Mouse (Mus musculus): ENCODE data around the gene Trp53rkb.

The Trp53rkb gene

DNA sequence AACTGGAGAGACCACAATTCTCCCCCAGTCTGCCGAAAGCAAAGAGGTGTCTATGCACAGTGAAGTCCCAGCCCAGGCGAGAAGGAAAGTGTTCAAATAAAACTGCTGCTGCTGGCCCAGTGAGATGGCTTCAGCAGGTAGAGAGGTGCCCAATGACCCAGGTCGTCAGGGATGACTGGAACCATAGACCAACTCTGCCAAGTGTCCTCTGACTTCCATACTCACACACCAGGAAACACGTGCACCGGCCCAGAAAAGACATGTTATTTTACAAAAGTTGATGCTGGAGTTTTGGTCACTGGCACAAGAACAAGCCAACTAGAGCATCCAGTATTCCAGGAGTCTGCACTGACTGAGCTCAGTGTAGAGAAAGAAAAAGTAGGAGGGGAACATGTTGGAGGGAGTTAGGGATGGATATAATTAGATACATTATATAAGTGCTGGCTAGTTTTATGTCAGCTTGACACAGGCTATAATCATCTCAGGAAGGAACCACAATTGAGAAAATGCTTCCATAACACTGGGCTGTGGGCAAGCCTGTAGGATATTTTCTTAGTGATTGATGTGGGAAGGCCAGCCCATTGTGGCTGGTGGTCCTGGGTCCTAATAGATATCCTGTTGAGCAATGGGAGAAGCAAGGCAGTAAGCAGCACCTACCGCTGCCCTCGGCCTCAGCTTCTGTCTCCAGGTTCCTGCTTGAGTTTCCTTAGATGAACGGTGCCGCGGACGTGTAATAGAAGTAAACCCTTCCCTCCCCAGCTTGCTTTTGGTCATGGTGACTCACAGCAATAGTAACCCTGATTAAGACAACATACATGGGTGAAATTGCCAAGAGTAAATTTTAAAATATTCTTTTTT, 7.5 kb downstream of the Trp53rkb start:
- DNase-seq (ENCODE audit: low spot score) = no peak

DNA sequence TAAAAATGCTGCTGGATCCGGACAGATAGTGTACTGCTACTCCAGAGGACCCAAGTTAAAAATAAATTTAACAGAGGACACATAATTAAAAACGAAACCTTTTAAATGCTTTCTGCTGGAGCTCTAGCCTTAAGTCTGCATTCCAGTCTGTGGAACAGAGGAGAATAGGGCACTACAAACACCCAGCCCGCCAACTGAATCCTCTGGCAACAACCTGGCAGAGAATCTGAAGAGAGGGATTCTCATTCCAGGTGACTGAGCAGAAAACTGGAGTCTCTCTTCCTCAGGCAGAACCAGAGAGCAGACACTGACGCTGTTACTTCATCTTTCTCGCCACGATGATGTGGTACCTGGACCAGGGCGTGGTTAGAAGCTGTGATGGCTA, 8.1 kb downstream of the Trp53rkb start:
- no peak for DNase-seq (ENCODE audit: low spot score)

DNA sequence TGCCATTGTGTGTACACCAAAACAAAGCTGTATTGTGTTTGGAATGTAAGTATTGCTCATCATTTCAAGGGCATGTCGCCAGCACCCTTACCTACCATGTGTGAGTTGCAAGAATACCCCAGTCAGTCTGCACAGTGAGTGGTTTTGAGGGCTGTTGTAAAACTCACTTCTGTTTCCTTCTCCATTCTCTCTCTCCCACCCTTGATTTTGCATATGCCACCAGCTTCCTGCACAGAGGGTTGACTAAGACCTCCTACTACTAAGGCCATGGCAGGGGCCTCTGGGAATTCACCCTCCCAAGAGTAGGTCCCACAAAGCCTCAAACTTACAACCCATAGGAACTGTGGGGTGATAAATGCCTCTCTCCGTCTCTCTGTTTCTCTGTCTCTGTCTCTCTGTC, 9.1 kb downstream of the Trp53rkb start:
- DNase-seq (ENCODE audit: low spot score) = no peak

DNA sequence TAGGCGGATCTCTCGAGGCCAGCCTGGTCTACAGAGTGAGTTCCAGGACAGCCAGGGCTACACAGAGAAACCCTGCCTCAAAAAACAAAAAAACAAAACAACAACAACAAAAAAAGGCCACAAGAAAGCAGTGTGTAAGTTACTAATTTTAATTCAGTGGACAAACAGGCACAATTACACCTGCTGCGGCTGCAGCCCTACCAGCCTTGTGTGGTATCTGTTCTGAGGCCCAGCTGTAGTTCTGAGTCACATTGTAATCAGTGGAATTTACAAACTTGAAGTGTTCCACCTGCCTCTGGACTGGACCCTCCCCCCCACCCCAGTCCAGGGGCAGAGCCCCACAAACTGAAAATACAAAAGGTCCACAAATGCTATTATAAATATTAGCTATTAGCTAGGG, 11.0 kb downstream of the Trp53rkb start:
- no peak for DNase-seq (ENCODE audit: low spot score)

DNA sequence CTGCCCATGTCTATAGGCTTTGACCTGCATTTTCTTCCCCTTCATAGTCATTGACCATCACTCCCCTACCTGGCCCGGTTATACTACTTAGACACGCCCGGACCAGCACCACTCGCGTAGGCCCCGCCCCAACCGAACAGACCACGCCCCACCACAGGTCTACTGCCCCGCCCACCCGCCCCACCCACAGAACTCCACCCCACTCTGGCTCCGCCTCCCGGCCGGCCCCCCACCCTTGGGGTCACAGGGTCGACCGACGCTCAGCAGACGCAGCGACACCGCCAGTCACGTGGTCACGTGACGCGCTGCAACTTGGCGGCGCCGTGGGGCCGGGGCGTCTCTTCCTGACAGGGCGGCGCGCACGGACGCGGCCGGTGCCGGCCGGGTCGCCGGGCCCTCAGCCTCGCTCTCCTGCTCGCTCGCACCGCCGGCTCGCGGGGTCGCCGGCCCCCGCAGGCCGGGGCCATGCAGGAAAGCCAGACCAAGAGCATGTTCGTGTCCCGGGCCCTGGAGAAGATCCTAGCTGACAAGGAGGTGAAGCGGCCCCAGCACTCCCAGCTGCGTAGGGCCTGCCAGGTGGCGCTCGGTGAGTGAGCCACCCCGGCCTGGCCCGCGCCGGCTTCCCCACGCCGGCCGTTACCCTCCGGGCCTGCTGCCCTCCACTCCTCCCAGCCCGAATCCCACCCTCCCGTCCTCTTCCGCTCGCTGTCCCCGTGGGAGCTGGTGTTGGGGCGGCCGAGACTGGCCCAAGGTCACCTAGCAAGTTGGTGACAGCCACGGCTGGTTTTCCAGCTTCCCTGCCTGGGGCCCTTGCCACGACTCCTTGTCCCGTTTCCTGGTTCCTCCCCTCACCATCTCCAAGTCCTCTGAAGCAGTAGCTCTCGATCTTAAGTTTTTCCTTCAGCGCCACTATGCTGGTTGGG, 13.2 kb downstream of the Trp53rkb start, which contains the start of gene Arfgef2:
Arfgef2 (plus strand) TSS at position 339 of the 923 bp plus-strand sequence.
- DNase-seq (ENCODE audit: low spot score) = peak; percentile 60

DNA sequence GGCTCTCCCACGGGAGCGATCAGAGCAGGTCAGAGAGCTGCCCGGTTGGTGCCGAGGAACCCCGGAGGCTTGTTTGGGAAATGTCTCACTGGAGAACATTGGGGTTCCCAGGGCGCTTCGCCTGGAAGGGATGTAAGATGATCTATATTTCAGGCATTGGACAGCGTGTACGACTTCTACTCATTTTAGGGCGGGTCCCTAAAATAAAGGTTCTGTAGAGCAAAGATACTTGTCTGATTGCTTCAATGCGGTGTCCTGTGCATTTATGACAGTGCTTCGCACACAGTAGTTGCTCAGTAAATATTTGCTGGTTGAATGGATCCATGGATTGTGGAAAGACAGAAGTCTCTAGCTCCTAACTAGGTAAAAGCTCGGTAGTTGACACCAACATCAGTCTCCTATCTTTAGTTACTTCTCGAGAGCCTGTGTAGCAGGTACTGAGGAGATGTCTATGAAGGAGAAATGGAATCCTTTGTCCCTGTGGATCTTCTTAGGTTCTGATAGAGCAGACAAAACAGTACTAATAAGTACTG, 13.9 kb downstream of the Trp53rkb start:
- DNase-seq (ENCODE audit: low spot score) = no peak

DNA sequence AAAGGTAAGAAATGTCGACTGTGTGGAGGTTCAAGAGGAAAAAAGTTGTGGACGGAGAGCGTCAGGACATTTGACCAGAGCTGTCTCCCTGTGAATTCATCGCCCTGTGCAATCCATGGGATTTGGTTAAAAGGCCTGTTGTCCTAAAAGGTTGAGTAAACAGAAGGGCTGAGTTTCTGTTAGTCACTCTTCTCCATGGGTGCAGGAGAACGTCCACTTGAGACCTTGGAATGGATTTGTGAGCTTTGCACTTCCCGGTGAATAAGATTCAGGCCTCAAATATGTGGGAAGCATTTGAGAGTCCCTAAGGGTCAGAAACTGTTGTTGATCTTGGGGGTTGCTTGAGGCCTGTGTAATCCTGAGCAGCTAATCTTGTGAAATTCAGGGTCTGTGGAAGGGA, 14.5 kb downstream of the Trp53rkb start:
- no peak for DNase-seq (ENCODE audit: low spot score)

DNA sequence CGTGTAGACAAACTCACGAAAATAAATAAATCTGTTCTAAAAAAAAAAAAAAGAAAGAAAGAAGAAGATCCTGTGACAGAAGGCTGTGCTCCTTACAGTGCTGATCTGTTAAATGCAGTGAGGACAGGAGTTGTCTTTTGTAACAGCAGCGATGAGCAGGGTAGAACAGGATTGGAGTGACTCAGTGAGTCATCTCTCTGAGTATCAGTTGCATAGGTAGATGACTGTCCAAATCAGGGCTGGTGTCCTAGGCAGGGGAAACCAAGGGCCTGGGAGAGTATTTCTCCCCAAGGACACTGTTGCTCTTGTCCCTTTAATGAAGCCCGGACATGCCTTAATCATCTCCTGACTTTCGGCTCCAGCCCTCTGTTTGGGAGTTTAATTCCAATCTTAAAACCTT, 17.2 kb downstream of the Trp53rkb start:
- DNase-seq (ENCODE audit: low spot score) = no peak

DNA sequence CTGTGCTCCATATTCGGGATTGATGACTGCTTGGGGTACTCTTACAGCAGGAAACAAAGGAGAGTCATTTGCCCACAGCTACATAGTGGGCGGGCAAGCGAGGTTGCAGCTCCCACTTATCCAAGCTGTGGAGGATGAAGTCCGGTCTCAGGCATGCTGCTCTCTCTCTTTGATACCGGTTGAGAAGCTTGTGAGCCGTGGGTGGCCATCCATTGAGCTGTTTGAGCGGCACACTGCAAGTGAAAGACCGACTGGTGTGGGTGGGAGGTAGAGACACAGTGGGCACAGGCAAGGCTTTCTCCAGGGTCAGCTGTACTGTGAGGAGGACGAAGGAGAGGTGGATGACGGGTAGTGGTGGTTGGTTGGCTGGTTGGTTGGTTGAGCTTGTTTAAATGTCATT, 18.5 kb downstream of the Trp53rkb start:
- no peak for DNase-seq (ENCODE audit: low spot score)

DNA sequence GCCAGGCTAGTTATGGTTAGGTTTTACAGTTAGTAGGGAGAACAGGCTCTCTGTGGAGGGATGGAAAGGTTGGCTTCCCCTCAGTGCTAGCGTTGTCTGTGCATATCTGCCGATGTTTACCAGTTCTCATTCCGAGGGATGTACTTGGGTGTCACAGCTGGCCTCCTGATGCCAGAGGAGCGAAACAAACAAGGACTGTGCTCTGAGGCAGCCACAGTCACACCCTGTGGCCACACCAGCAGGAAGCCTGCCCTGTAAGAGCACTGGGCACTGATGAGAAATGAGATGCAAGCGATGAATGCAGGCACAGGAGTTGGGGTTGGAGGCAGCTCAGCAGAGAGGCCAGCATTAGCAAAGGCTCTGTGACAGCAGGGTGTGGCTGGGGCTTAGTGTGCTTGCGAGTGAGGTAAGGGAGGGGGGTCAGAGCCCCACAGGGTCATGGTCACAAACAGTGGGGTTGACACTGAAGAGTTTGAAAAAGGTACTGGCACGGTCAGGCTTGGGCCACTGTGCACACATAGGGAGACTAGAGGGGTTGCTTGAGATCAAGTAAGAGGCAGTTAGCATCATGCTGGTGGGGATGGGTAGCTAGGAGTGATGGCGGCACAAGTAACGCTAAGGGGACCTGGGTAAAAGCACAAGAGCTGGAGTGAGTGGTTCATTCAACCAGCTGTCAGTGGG, 26.3 kb downstream of the Trp53rkb start:
- no peak for DNase-seq (ENCODE audit: low spot score)

DNA sequence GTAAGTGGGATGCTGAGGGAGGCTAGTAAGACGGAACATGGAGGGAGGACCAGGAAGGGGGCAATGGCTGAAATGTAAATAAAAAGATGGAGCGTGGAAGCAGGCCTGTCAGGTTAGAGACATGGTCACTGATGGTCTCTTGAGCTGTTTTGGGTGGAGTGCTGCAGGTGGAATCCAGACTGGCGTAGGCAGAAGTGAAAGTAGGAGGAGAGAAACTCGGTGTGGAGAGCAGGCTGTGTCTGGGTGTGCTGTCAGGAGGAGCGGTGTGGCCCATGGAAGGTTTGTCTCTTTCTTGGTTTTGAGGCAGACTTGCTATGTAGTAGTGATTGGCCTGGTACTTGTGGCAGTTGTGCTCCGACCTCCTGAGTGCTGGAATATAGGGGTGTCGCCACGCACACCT, 27.5 kb downstream of the Trp53rkb start:
- no peak for DNase-seq (ENCODE audit: low spot score)

DNA sequence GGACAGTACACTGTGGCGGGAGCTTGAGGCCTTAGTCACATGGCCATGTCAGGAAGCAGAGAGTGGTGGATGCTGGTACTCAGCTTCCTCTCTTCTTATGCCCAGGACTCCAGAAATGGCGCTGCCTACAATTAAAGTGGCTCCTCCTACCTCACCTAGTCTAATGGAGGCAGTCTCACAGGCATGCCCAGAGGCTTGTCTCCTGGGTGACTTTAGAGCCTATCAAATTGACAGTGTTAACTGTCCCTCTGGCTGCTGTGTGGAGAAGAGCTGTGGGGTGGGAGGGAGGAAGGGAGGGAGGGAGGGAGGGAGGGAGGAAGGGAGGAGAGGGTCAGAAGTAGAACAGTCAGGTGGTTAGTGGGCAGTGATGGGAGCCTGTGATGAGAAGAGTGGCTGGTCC, 28.5 kb downstream of the Trp53rkb start:
- DNase-seq (ENCODE audit: low spot score) = no peak

DNA sequence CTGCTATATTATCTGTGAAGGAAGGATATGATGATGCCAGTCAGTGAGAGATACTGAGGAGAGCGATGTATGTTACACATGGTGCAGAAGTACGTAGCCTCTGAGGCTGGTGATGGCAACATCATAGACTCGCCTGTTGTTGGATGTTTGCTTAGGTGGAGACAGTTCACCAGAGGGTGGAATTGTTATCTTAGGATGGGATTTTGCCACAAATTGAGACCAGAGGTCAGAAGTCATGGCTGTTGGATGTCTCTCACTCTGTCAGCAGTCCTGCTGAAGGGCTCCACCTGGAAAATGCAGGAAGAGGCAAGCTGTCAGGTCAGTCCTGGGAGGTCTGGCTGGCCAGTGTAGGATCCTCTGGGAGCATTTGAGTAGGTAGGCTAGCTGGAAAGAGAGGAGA, 29.1 kb downstream of the Trp53rkb start:
- DNase-seq (ENCODE audit: low spot score) = no peak

DNA sequence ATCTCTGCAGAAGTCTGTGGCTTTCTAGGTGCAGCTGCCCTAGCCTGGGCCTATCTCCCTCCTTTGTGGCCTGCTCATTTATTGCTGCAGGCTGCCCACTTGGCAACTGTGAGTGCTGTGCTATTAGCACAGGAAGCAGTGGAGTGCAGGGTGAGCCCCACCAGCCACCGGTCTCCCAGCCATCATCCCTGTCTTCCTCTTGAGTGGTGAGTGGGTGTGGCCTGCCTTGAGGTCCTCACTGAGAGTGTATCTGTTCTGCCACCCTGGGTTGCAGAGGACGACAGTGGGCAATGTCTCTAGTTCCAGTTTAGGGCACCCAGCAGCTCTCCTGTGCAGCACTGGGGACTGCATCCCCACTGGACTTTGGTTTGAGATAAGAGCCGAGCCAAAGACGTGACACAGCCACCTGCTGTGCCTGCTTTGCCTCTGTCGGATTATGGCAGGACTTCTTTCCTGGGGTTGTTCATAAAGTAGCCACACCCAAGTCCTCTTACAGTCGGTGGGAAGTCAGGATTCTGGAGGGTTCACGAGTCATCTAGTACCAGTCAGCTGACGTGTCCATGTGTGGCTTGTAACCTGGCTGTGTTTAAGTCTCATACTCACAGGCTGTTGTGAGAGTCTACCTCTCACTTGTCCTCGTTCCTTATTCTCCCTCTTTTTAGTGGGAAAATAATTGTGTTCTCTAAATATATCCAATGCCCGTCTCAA, 29.9 kb downstream of the Trp53rkb start:
- DNase-seq (ENCODE audit: low spot score) = no peak

DNA sequence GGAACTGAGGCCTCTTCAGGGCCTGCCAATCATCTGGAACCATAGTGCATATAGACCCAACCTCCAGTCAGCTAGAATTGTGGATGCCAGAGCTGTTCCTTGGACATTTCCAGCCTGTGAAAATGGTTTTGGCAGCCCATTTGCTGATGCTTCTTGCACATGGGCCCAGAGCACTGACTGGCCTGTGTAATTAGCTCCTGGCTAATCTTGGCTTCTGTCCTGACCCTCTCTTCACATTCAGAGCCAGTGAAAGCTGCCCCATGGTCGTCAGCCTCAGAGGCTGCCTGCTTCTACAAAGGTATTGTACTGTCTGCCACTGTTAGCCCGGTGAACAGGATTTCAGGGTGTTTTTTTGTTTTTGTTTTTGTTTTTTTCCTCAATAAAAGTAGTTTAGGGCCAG, 30.6 kb downstream of the Trp53rkb start:
- DNase-seq (ENCODE audit: low spot score) = no peak

DNA sequence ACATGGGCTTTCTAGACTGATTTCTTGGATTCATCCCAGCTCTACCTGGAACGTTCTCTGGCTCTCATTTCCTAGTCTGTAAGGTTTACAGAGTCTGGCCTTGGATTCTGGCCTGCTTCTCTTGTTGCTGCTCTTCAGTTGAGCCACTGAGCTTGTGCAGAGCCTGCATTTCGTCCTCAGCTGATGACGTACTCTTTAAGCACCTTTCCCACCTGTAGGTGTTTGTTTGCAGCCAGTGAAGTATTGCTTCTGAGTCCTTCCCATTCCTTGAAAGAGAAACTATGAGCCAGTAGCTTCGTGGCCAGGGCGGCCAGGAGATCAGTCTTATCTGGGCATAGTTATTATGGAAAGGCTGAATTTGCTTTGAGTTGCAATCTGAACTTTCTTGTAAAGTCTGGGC, 32.1 kb downstream of the Trp53rkb start:
- DNase-seq (ENCODE audit: low spot score) = no peak

DNA sequence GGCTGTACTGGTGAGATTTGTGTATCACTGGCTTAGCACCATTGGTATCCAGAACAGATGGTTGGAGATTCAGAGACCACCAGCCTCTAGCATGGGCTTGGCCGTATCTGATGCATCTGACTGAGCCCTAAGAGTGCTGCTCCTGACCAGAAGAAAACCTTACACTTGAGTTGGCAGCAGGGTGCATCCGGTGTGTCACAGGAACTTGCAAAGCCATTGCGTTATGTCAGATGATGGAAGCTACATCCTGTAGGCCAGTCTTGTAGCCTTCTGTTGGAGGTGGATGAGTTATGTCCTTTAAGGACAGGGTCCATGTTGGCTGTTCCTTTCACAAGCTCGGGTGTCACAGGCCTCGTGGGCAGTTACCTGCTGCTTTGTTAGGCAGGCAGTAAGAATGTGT, 32.7 kb downstream of the Trp53rkb start:
- DNase-seq (ENCODE audit: low spot score) = no peak

DNA sequence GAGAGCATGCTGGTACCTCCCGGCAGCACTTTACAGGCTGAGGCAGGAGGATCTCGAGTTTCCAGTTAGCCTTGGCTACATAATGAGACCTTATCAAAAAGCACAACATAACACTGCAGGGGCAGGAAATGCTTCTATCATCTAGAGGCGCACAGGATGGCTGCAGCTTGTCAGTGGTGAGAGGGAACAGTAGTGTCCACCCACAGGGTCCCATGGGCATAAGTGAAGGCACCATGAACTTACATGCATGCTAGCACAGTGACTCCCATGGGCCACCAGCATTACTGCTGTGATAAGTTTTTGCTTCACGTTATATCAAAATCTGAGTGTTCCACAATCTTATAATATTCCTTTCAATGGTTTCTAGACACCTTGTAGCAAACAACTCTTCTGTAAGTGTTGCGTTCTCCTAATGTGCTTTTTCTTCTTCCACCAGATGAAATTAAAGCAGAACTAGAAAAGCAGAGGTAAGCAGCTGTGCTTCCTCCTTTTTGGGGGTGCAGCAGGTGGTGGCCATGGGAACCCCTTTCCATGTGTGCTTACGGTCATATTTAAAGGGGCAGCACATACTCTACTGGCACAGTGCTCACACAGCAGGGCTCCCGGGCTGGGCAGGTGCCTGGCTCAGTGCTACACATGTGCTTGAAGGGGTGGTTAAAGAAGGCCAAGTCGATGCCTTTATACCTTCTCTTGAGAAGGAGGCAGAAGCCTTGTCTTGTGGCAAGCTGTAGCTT, 34.3 kb downstream of the Trp53rkb start:
- DNase-seq (ENCODE audit: low spot score) = no peak

DNA sequence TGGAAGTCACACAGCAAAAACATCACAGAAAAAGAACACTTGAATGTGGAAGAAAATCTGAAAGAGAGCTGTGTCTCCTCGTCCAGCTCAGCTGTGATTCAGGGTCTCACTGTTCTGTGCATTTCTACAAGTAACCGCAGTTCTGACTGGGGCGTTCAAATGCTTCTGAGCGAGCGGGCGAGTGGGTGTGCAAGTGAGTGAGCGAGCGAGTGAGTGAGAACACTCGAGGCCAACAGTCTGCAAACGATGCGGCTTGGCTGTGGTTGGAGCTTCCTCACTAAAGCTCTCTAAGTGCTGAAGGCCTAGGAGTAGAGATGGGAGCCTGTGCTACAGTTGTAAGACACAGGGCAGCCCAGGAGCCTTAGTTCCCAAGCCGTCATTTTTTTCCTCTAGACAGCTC, 36.0 kb downstream of the Trp53rkb start:
- DNase-seq (ENCODE audit: low spot score) = no peak

DNA sequence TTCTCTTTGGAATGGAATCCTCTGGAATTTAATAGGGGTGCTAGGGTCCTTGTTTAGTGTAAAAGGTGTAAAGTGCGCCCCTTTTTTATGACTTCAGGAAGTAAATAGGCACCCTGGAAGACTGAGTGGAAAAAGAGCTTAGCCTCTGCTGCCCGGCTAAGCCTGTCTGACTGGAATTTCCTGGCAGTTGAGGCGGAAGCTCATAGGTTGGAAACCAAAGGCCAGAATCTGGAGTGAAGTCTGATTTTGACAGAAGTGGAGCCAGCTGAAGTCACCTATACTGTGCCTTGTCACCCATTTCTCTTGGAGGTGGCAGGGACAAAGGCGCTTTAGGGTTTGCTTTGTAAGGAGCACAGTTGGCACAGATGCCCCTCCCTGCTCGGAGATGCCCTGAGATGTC, 38.0 kb downstream of the Trp53rkb start:
- DNase-seq (ENCODE audit: low spot score) = no peak

DNA sequence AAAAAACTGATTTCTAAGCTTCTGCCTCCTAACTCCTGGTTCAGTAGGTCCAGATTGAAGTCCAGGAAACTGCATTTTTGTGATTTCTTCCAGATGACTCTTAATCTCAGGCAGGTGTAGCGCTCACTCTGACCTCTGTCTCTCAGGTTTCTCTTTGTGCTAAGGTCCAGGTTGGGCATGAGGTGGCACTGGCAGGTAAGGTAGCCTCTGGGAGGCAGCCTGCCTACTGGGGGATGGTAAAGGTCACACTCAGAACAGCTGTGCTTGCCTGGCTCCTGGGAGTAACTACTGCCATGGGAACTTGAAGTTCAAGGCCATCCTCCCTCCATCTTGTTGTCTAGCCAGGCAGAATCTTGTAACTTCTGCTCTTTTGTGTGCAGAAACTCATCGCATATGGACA, 41.8 kb downstream of the Trp53rkb start:
- DNase-seq (ENCODE audit: low spot score) = no peak
